Mouse (Mus musculus) neural tube, embryonic 13.5 days (tissue): Measurements from ENCODE around the gene Kif19a. TPM values are rescaled to one million over a fixed set of nuclear protein-coding genes. Genes with fewer than 3 reads are reported as not detected.

Experiments used
- ATAC-seq: fragments of 200-750 bp; cut with Nextera tagmentation; 2 replicates; pipeline ENCODE4 v1.8.0; 2017; ENCODE audit warnings: low read depth, mild to moderate bottlenecking, moderate TSS enrichment, moderate library complexity
- H3K27ac ChIP-seq: fragments of 300-500 bp; sonication (generic); replicated peaks from 2 replicates; pipeline ENCODE4 v1.5.1; 2015; ENCODE audit warnings: moderate library complexity, mild to moderate bottlenecking, inconsistent platforms
- H3K27me3 ChIP-seq: fragments of 300-500 bp; sonication (generic); 2 replicates; pipeline ENCODE4 v1.6.1; 2015; ENCODE audit warnings: mild to moderate bottlenecking, inconsistent platforms
- H3K36me3 ChIP-seq: fragments of 300-500 bp; sonication (generic); 2 replicates; pipeline ENCODE4 v1.6.1; 2015; ENCODE audit warnings: mild to moderate bottlenecking, inconsistent platforms
- H3K4me1 ChIP-seq: fragments of 300-500 bp; sonication (generic); replicated peaks from 2 replicates; pipeline ENCODE4 v1.6.1; 2015; ENCODE audit warnings: inconsistent platforms
- H3K4me2 ChIP-seq: fragments of 300-500 bp; sonication (generic); 2 replicates; pipeline ENCODE4 v1.6.1; 2015; ENCODE audit warnings: inconsistent platforms, mild to moderate bottlenecking, moderate library complexity
- H3K4me3 ChIP-seq: fragments of 300-500 bp; sonication (generic); 2 replicates; pipeline ENCODE4 v1.5.1; 2015; ENCODE audit warnings: mild to moderate bottlenecking, inconsistent platforms
- H3K9ac ChIP-seq: fragments of 300-500 bp; sonication (generic); 2 replicates; pipeline ENCODE4 v1.6.1; 2015; ENCODE audit warnings: moderate library complexity, mild to moderate bottlenecking, inconsistent platforms
- H3K9me3 ChIP-seq: fragments of 300-500 bp; sonication (generic); 2 replicates; pipeline ENCODE4 v1.6.1; 2016; ENCODE audit warnings: inconsistent platforms
- WGBS: fragments of 180-500 bp; shearing (Covaris S2); methylation state at CpG from one replicate; pipeline ENCODE4 v1.1.7; 2015; 5-methylcytosine and 5-hydroxymethylcytosine counted together
- polyA plus RNA-seq: library from polyadenylated mRNA; unstranded; fragments of >200 nt; fragmentation: Nextera tagmentation; extraction: Ambion mirVana; gene quantifications from 2 replicates; pipeline ENCODE4 v1.2.1, GENCODE M21; 2015

Kif19a gene
- polyA plus RNA-seq, 1 experiment from 2014 or later = 1.6 TPM

GRCm38 (mm10) chr11:114833166-114833565 is 68.0 kb downstream of the Kif19a start:
- Histone ChIP-seq H3K4me2 (no peak overlapping the region), H3K4me3 (no peak overlapping the region), H3K27ac (no peak overlapping the region), H3K36me3 (no peaks in the 10 kb centered on the region), H3K9ac (no peak overlapping the region), H3K9me3 (no peaks in the 10 kb centered on the region), H3K27me3 (0 out of 2 replicates have a peak, but pooled peaks cover 2% of the 10 kb centered on the region), H3K4me1 (peaks cover 18% of the 10 kb centered on the region)
- WGBS = 79% methylated on average over 5 of the region's 5 CpGs
- no peak for ATAC-seq

Other genes with a start within 250 kb of the Kif19a start
- gene Rpl38, start 96.9 kb upstream of the Kif19a start, polyA plus RNA-seq = 821 and 850 TPM in 2 replicates
- 38.8 and 39.1 TPM in 2 replicates for gene Ttyh2, start 90.0 kb upstream of the Kif19a start, polyA plus RNA-seq
- 2.9 TPM in 2 replicates for gene Dnaic2, start 38.0 kb upstream of the Kif19a start, polyA plus RNA-seq
- 19.4 and 22.7 TPM in 2 replicates for gene Btbd17, start 30.6 kb downstream of the Kif19a start, polyA plus RNA-seq
- gene Gpr142, start 33.5 kb downstream of the Kif19a start, polyA plus RNA-seq = not detected in 2 replicates
- gene Gprc5c, start 85.8 kb downstream of the Kif19a start, polyA plus RNA-seq = 14.2 and 15.6 TPM in 2 replicates
- 1.2 and 2.8 TPM in 2 replicates for gene Cd300a, start 124.7 kb downstream of the Kif19a start, polyA plus RNA-seq
- gene Cd300lb, start 169.0 kb downstream of the Kif19a start, polyA plus RNA-seq = 0.14 and 0.15 TPM in 2 replicates
- gene Cd300c, start 203.8 kb downstream of the Kif19a start, polyA plus RNA-seq = not detected in 2 replicates
- gene Cd300ld, start 224.5 kb downstream of the Kif19a start, polyA plus RNA-seq = 0.22 TPM in 1 of 2 replicates, not detected in the other
- 1.5 and 1.9 TPM in 2 replicates for gene Cd300c2, start 236.5 kb downstream of the Kif19a start, polyA plus RNA-seq